Mouse (Mus musculus): ENCODE measurements around the gene Atn1.
"Not testable (repeated sequence)": the region's sequence is repeated elsewhere in the genome, so short reads cannot be mapped to it uniquely, and the experiment has no call there.

Atn1 gene

GRCm38 (mm10) chr6:124755831-124756595 is at the start of gene Atn1, which contains the start of gene Gm45234:
Gene Atn1, minus strand, starts transcription at chr6:124756524.
Gene Gm45234, minus strand, starts transcription at chr6:124756021.
- peak; percentile 69 for DNase-seq (ENCODE audit: low read depth, low spot score)

- DNase-seq (ENCODE audit: low read depth, low spot score): peak; percentile 87
Measured at GRCm38 (mm10) chr6:124805341-124806321, 49.3 kb upstream of the Atn1 start.

- DNase-seq (ENCODE audit: low read depth, low spot score): no peak
Measured at GRCm38 (mm10) chr6:124804341-124804740, 48.0 kb upstream of the Atn1 start.

- not testable (repeated sequence) for DNase-seq (ENCODE audit: low read depth, low spot score)
Measured at GRCm38 (mm10) chr6:124803691-124804090, 47.4 kb upstream of the Atn1 start.

GRCm38 (mm10) chr6:124803061-124803460 is 46.7 kb upstream of the Atn1 start:
- DNase-seq (ENCODE audit: low read depth, low spot score): no peak

- DNase-seq (ENCODE audit: low read depth, low spot score): not testable (repeated sequence)
Measured at GRCm38 (mm10) chr6:124802400-124802799, 46.1 kb upstream of the Atn1 start.

GRCm38 (mm10) chr6:124796200-124796599 is 39.9 kb upstream of the Atn1 start:
- DNase-seq (ENCODE audit: low read depth, low spot score): no peak

GRCm38 (mm10) chr6:124795781-124796180 is 39.5 kb upstream of the Atn1 start:
- DNase-seq (ENCODE audit: low read depth, low spot score): no peak

- DNase-seq (ENCODE audit: low read depth, low spot score): no peak
Measured at GRCm38 (mm10) chr6:124791911-124792310, 35.6 kb upstream of the Atn1 start.

GRCm38 (mm10) chr6:124790121-124790520 is 33.8 kb upstream of the Atn1 start:
- DNase-seq (ENCODE audit: low read depth, low spot score): no peak

GRCm38 (mm10) chr6:124789519-124789918 is 33.2 kb upstream of the Atn1 start:
- DNase-seq (ENCODE audit: low read depth, low spot score): no peak

- DNase-seq (ENCODE audit: low read depth, low spot score): no peak
Measured at GRCm38 (mm10) chr6:124787722-124788121, 31.4 kb upstream of the Atn1 start.

GRCm38 (mm10) chr6:124786756-124787420 is 30.6 kb upstream of the Atn1 start:
- no peak for DNase-seq (ENCODE audit: low read depth, low spot score)

GRCm38 (mm10) chr6:124782436-124782835 is 26.1 kb upstream of the Atn1 start:
- peak; percentile 70 for DNase-seq (ENCODE audit: low read depth, low spot score)

- no peak for DNase-seq (ENCODE audit: low read depth, low spot score)
Measured at GRCm38 (mm10) chr6:124780917-124781316, 24.6 kb upstream of the Atn1 start.

- DNase-seq (ENCODE audit: low read depth, low spot score): no peak
Measured at GRCm38 (mm10) chr6:124779984-124780416, 23.7 kb upstream of the Atn1 start.

GRCm38 (mm10) chr6:124779222-124779983 is 23.1 kb upstream of the Atn1 start, which contains the start of gene Lrrc23:
Gene Lrrc23, minus strand, starts transcription at chr6:124779727.
- peak; percentile 90 for DNase-seq (ENCODE audit: low read depth, low spot score)

GRCm38 (mm10) chr6:124770511-124770910 is 14.2 kb upstream of the Atn1 start:
- no peak for DNase-seq (ENCODE audit: low read depth, low spot score)

GRCm38 (mm10) chr6:124770013-124770412 is 13.7 kb upstream of the Atn1 start:
- no peak for DNase-seq (ENCODE audit: low read depth, low spot score)

GRCm38 (mm10) chr6:124769101-124769765 is 12.9 kb upstream of the Atn1 start, which contains the start of gene Eno2:
Gene Eno2, minus strand, starts transcription at chr6:124769673.
- peak; percentile 76 for DNase-seq (ENCODE audit: low read depth, low spot score)

Data from CD4-positive helper T cell, adult 2 months (primary cell).